Mouse (Mus musculus): Measurements from ENCODE around the gene Prpf31. TPM values are rescaled to one million over a fixed set of nuclear protein-coding genes. Genes with fewer than 3 reads are reported as not detected.

Gene Prpf31
- 96.5 TPM for polyA plus RNA-seq (2017; shearing (Covaris generic))

DNA sequence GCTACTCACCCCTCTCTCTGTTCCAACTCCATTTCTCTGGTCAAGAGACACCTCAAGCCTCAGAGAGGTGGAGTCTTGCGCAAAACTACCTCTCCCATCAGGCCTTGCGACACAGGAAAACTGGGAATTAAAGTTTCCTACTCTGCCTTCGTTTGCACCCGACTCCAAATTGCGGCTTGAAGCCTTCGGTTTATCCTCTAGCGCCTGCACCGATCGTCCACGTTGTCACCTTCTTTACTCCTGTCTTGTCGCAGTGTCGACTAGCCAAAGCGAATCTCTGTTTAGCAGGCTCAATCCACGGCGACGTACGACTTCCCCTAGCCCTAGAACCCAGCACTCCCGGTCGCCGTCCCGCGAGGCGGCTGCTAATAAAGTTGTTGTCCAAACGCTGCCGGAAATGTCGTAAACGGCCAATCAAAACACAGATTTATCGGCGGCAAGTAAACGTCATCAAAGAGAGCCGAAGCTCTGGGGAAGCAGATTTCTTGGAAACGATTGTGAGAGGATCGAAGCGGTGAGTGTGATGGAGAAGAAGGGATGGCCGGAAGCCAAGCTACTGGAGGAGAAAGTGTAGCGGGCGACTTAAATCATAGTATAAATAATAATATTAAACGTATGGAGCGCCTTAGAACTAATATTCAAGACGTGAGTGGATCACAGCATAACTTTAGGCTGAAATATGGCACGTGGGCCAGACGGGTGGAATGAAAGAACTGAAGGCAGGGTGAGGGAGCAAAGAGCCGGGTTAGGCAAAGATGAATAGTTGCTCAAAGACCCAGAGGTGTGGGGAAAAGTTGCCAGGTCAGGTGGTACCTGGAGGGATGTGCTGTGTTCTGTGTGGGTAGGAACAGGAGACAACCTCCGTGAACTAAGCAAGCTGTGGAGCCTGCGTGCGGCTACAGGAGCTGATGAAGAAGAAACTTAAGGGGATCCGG, at the start of gene Prpf31, which contains the start of gene Tfpt:
TSS of gene Prpf31 (plus strand) at position 443 of the 935 bp plus-strand sequence.
TSS of gene Tfpt (minus strand) at position 387 of the 935 bp plus-strand sequence.

GRCm38 (mm10) chr7:3616057-3616388, 13.8 kb upstream of the Prpf31 start, which contains the start of gene Oscar:
Gene Oscar (minus strand): TSS chr7:3616157.

DNA sequence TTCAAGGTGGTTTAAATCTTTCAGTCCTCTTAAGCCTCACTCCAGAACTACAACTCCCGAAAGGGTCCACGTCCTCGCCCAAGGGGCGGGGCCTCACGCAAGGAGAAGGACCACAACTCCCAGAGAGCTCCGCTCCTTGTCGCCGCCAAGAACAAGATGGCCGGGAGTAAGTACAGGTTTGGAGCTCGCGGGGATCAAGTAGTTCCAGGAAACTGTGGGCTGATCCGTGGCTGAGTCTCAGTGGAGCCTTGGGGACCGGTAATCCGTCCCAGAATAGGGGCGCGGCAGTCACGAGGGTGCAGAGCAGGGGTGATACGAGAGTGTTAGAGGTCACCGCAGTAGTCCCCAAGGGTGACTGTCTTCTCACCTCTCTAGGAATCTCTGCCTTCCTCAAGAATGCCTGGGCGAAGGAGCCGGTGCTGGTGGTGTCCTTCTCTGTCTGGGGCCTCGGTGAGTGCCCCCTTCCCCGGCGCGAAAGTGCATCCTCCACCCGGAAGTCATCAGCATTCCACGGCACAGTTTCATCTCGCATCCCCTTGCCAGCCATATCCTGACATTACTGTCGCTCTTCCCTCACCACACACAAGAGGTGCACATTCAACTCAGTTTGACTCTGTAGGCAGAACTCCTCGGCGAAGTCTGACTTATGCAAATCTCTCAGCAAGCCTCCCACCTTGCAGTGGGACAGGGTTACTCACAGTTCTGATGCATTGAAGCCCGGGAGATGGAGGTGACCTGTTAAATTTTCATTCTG, 12.4 kb upstream of the Prpf31 start, which contains the start of gene Ndufa3:
TSS of gene Ndufa3 (plus strand) at position 132 of the 754 bp plus-strand sequence.

DNA sequence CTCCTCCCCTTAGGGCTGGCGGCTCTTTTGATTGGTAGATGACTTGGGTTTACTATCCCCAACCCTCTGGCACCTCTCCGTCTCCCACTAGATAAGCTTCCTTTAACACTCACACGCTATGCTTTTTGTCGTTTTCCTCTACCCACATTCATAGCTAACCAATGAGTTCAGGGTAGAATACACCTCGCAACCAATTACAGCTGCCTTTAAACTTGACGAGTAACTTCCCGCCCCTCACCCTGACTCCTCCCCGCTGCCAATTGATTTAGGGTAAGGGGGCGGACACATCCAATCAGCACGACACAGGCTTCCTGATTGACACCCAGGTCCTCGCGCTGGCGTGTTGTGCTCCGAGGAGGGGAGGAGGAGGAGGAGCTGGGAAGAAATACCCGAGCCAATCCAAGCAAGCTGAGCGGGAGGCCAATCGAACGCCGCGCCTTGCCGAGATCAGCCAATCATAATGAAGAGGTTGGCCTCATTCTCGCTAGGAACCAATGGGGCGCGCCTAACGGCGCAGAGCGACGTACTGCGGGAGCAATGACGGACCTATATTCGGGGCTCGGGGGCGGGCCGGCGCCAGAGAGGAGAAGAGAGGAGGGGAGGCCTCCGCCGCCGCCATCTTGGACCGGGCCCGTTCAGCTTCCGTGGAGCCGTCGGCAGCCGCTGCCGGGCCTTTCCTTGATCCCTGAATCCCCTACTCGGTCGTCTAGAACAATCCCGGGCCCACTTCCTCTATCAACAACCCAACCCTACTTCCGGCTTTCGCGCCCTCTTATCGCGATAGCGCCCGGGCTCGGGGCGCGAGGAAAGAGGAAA, 15.1 kb downstream of the Prpf31 start, which contains the start of gene Cnot3:
TSS of gene Cnot3 (plus strand) at position 597 of the 816 bp plus-strand sequence.

GRCm38 (mm10) chr7:3665215-3666114, 35.7 kb downstream of the Prpf31 start, which contains the start of gene Leng1:
Gene Leng1 (minus strand): TSS chr7:3665840.

DNA sequence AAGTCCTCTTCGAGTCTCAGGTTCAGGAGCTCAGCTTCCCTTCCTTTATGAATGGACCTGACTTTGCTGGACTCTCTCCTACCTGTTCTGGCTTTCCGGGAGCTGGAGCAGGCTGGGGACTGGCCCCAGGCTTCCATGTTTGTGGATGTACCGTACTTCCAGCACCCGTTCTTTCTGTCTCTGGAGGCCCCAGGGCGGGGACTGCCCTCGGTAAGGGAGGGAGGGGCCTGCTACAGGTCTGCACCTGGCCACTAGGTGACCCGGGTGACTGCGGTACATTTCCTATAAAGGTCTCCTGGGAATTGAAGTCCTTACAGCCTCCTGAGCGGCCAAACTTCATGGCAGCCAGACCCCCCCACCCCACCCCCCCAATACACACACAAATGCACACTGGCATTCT, 47.6 kb downstream of the Prpf31 start, which contains the start of gene Tmc4:
TSS of gene Tmc4 (minus strand) at position 212 of the 400 bp plus-strand sequence.

Other genes with a start within 250 kb of the Prpf31 start
- not detected for gene Cacng8, start 239.3 kb upstream of the Prpf31 start, polyA plus RNA-seq (2017; shearing (Covaris generic))
- gene Cacng6, start 205.8 kb upstream of the Prpf31 start, polyA plus RNA-seq (2017; shearing (Covaris generic)): not detected
- not detected for gene Tarm1, start 127.4 kb upstream of the Prpf31 start, polyA plus RNA-seq (2017; shearing (Covaris generic))
- not detected for gene Oscar, start 13.8 kb upstream of the Prpf31 start, polyA plus RNA-seq (2017; shearing (Covaris generic))
- 501 TPM for gene Ndufa3, start 12.6 kb upstream of the Prpf31 start, polyA plus RNA-seq (2017; shearing (Covaris generic))
- gene Tfpt, start 56 bp upstream of the Prpf31 start, polyA plus RNA-seq (2017; shearing (Covaris generic)): 51.7 TPM
- 110 TPM for gene Cnot3, start 15.3 kb downstream of the Prpf31 start, polyA plus RNA-seq (2017; shearing (Covaris generic))
- 29.2 TPM for gene Leng1, start 35.9 kb downstream of the Prpf31 start, polyA plus RNA-seq (2017; shearing (Covaris generic))
- gene Tmc4, start 47.6 kb downstream of the Prpf31 start, polyA plus RNA-seq (2017; shearing (Covaris generic)): 4.6 TPM
- gene Tsen34, start 62.9 kb downstream of the Prpf31 start, polyA plus RNA-seq (2017; shearing (Covaris generic)): 20.6 TPM
- gene Mboat7, start 63.5 kb downstream of the Prpf31 start, polyA plus RNA-seq (2017; shearing (Covaris generic)): 79.1 TPM
- gene Rps9, start 74.0 kb downstream of the Prpf31 start, polyA plus RNA-seq (2017; shearing (Covaris generic)): 1,712 TPM
- gene Pirb, start 90.4 kb downstream of the Prpf31 start, polyA plus RNA-seq (2017; shearing (Covaris generic)): 1.7 TPM
- gene Gm15448, start 195.7 kb downstream of the Prpf31 start, polyA plus RNA-seq (2017; shearing (Covaris generic)): not detected
- gene Pira2, start 215.1 kb downstream of the Prpf31 start, polyA plus RNA-seq (2017; shearing (Covaris generic)): 0.62 TPM

Data from inflammation-experienced regulatory T-cells, adult 16 weeks (primary cell).